Mouse (Mus musculus) forebrain, embryonic 11.5 days (tissue): ENCODE results near the gene C87436. TPM values are rescaled to one million over a fixed set of nuclear protein-coding genes. Genes with fewer than 3 reads are reported as not detected.

Experiments
- ATAC-seq: fragments of 200-750 bp; cut with Nextera tagmentation; replicated peaks from 2 replicates; pipeline ENCODE4 v1.8.0; 2017; ENCODE audit warnings: moderate TSS enrichment; ENCODE audit not compliant: low FRiP score
- DNase-seq: peaks from one replicate; pipeline ENCODE4 v3.0.0-alpha.2; 2017; ENCODE audit warnings: low spot score
- H3K27ac ChIP-seq: fragments of 300-500 bp; sonication (generic); 2 replicates; pipeline ENCODE4 v1.5.1; 2014; ENCODE audit warnings: low read depth, low read length
- H3K27me3 ChIP-seq: fragments of 300-500 bp; sonication (generic); 2 replicates; pipeline ENCODE4 v1.6.1; 2014; ENCODE audit warnings: mild to moderate bottlenecking, low read length, mixed read lengths; ENCODE audit not compliant: control insufficient read depth, insufficient read depth
- H3K36me3 ChIP-seq: fragments of 300-500 bp; sonication (generic); 2 replicates; pipeline ENCODE4 v1.6.1; 2014; ENCODE audit warnings: mild to moderate bottlenecking, low read length, moderate library complexity, mixed read lengths; ENCODE audit not compliant: control insufficient read depth, insufficient read depth
- H3K4me1 ChIP-seq: fragments of 300-500 bp; sonication (generic); replicated peaks from 2 replicates; pipeline ENCODE4 v1.6.1; 2014; ENCODE audit warnings: low read length, mixed read lengths; ENCODE audit not compliant: control insufficient read depth, insufficient read depth
- H3K4me2 ChIP-seq: fragments of 300-500 bp; sonication (generic); 2 replicates; pipeline ENCODE4 v1.6.1; 2014; ENCODE audit warnings: low read depth, mild to moderate bottlenecking, low read length, moderate library complexity, mixed read lengths; ENCODE audit not compliant: severe bottlenecking
- H3K4me3 ChIP-seq: fragments of 300-500 bp; sonication (generic); 2 replicates; pipeline ENCODE4 v1.5.1; 2014; ENCODE audit warnings: low read depth, low read length
- H3K9ac ChIP-seq: fragments of 300-500 bp; sonication (generic); 2 replicates; pipeline ENCODE4 v1.6.1; 2014; ENCODE audit warnings: low read length
- H3K9me3 ChIP-seq: fragments of 300-500 bp; sonication (generic); 2 replicates; pipeline ENCODE4 v1.6.1; 2016; ENCODE audit warnings: low read length, mixed read lengths; ENCODE audit not compliant: control insufficient read depth
- WGBS: fragments of 180-500 bp; shearing (Covaris S2); extraction: QIAGEN DNeasy Blood & Tissue Kit; methylation state at CpG from one replicate; pipeline ENCODE4 v1.1.7; 2014; 5-methylcytosine and 5-hydroxymethylcytosine counted together
- polyA plus RNA-seq: library from polyadenylated mRNA; unstranded; fragments of >200 nt; fragmentation: Nextera tagmentation; extraction: Ambion mirVana; gene quantifications from 2 replicates; pipeline ENCODE4 v1.2.1, GENCODE M21; 2014

Gene C87436
- polyA plus RNA-seq, 1 experiment from 2014 or later, result 28.1 TPM

GRCm38 (mm10) chr6:86439531-86439930, 1.4 kb downstream of the C87436 start:
- Histone ChIP-seq H3K9ac (peak overlapping the region; percentile 86), H3K27me3 (no peaks in the 10 kb centered on the region), H3K27ac (no peak overlapping the region; the same call in 1 of the 2 replicates), H3K4me1 (peaks cover 2% of the 10 kb centered on the region; the same call in 1 of the 2 replicates), H3K4me2 (peak overlapping the region; percentile 81), H3K36me3 (peaks cover 6% of the 10 kb centered on the region; the same call in 1 of the 2 replicates), H3K4me3 (peak overlapping the region; percentile 82), H3K9me3 (no peaks in the 10 kb centered on the region)
- 76% methylated on average over 1 of the region's 1 CpGs for WGBS
- ATAC-seq, result no peak
- DNase-seq, result no peak

DNA sequence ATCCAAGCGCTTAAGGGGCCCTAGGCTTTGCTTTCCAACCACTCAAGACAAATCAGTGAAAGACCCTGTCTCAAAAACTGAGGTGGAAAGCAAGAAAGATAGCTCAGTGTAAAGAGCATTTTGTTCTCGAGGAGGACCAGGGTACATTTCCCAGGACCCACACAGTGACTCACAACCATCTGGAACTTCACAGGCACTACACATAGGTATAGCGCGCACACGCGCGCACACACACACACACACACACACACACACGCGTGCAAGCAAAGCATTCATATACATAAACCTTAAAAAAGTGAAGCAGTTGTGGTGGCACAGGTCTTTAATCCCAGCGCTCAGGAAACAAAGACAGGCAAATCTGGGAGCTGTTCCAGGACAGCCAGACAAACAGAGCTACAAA, 3.4 kb downstream of the C87436 start:
- peaks cover 9% of the 10 kb centered on the region for H3K36me3 ChIP-seq
- H3K27me3 ChIP-seq, result no peaks in the 10 kb centered on the region
- no peaks in the 10 kb centered on the region for H3K9me3 ChIP-seq
- H3K4me3 ChIP-seq, result no peak overlapping the region
- peaks cover 2% of the 10 kb centered on the region; the same call in 1 of the 2 replicates for H3K4me1 ChIP-seq
- no peak overlapping the region for H3K27ac ChIP-seq
- DNase-seq (no peak), ATAC-seq (no peak)
- 97% methylated on average over 10 of the region's 10 CpGs for WGBS
- H3K9ac ChIP-seq, result no peak overlapping the region
- no peak overlapping the region for H3K4me2 ChIP-seq

GRCm38 (mm10) chr6:86445551-86445950, 7.4 kb downstream of the C87436 start:
- ATAC-seq, result no peak
- 94% methylated on average over 18 of the region's 18 CpGs for WGBS
- Histone ChIP-seq H3K27ac (no peak overlapping the region), H3K9ac (no peak overlapping the region), H3K4me2 (no peak overlapping the region), H3K4me3 (no peak overlapping the region), H3K9me3 (no peaks in the 10 kb centered on the region), H3K36me3 (peaks cover 9% of the 10 kb centered on the region), H3K4me1 (no peaks in the 10 kb centered on the region), H3K27me3 (no peaks in the 10 kb centered on the region)
- DNase-seq, result no peak

- Histone ChIP-seq H3K27ac (no peak overlapping the region), H3K9ac (no peak overlapping the region), H3K4me3 (no peak overlapping the region), H3K36me3 (peaks cover 9% of the 10 kb centered on the region), H3K27me3 (no peaks in the 10 kb centered on the region), H3K4me1 (no peaks in the 10 kb centered on the region), H3K4me2 (no peak overlapping the region), H3K9me3 (no peaks in the 10 kb centered on the region)
- WGBS, result 88% methylated on average over 1 of the region's 1 CpGs
- DNase-seq (no peak), ATAC-seq (no peak)
Observed at GRCm38 (mm10) chr6:86446927-86447568, 8.9 kb downstream of the C87436 start.

DNA sequence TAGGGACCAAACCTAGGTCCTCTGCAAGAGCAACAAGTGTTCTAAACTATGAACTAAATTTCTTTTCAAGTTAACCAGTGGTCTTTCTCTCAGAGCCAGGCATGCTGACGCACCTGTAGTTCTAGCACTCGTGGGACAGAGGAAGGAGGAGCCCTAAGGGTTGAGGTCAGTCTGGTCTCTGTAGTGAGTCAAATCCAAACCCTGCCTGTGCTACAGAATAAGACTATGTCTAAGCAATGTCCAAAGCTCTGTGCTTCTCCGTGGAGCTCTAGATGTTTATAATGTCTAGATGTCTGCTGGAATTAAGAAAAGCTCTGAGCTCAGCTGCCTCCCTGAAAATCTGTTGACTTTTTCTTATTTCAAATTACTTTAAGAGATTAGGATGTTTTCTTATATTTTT, 18.6 kb downstream of the C87436 start:
- 91% methylated on average over 3 of the region's 3 CpGs for WGBS
- no peaks in the 10 kb centered on the region for H3K27me3 ChIP-seq
- no peak overlapping the region for H3K4me3 ChIP-seq
- no peaks in the 10 kb centered on the region; the same call in 1 of the 2 replicates for H3K36me3 ChIP-seq
- no peaks in the 10 kb centered on the region for H3K9me3 ChIP-seq
- DNase-seq (no peak), ATAC-seq (no peak)
- no peak overlapping the region for H3K4me2 ChIP-seq
- H3K9ac ChIP-seq, result no peak overlapping the region
- H3K4me1 ChIP-seq, result no peaks in the 10 kb centered on the region
- H3K27ac ChIP-seq, result no peak overlapping the region

GRCm38 (mm10) chr6:86463079-86463478, 24.9 kb downstream of the C87436 start:
- no peak overlapping the region for H3K27ac ChIP-seq
- H3K4me2 ChIP-seq, result no peak overlapping the region
- H3K27me3 ChIP-seq, result no peaks in the 10 kb centered on the region
- H3K4me1 ChIP-seq, result no peaks in the 10 kb centered on the region
- no peaks in the 10 kb centered on the region for H3K36me3 ChIP-seq
- 91% methylated on average over 3 of the region's 3 CpGs for WGBS
- H3K9me3 ChIP-seq, result no peaks in the 10 kb centered on the region
- H3K9ac ChIP-seq, result no peak overlapping the region
- no peak overlapping the region for H3K4me3 ChIP-seq
- no peak for ATAC-seq
- DNase-seq, result no peak

DNA sequence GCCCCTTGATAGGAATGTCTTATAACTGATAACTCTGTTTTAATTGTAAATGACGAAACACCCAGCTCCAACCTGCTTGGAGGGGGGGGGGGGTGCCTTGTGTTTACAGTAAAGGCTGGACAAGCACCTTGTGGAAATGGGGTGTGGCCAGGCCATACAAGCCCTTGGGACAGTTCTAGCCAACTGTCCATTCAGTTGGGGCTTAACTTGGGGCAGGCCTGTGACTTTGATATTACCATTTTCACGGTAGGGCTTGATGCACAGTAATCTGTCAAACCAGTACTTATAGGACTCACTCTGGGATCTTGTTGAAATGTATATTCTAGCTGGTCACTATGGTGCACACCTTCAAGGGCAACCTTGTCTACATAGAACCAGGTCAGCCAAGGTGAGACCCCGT, 33.1 kb downstream of the C87436 start:
- no peak for DNase-seq
- H3K36me3 ChIP-seq, result no peaks in the 10 kb centered on the region
- no peak overlapping the region for H3K4me3 ChIP-seq
- no peak for ATAC-seq
- peak overlapping the region; percentile 39; the same call in 1 of the 2 replicates for H3K4me2 ChIP-seq
- no peaks in the 10 kb centered on the region for H3K27me3 ChIP-seq
- WGBS, result 86% methylated on average over 3 of the region's 3 CpGs
- no peaks in the 10 kb centered on the region for H3K9me3 ChIP-seq
- no peak overlapping the region for H3K27ac ChIP-seq
- H3K4me1 ChIP-seq, result peaks cover 8% of the 10 kb centered on the region
- no peak overlapping the region; the same call in 1 of the 2 replicates for H3K9ac ChIP-seq

GRCm38 (mm10) chr6:86471760-86472099, 33.6 kb downstream of the C87436 start:
- peaks cover 8% of the 10 kb centered on the region for H3K4me1 ChIP-seq
- H3K9me3 ChIP-seq, result no peaks in the 10 kb centered on the region
- 33% methylated on average over 9 of the region's 9 CpGs for WGBS
- peak overlapping the region; percentile 39 for H3K4me2 ChIP-seq
- ATAC-seq (peak; percentile 60), DNase-seq (no peak)
- no peaks in the 10 kb centered on the region for H3K36me3 ChIP-seq
- peak overlapping the region; percentile 14 for H3K4me3 ChIP-seq
- no peaks in the 10 kb centered on the region for H3K27me3 ChIP-seq
- peak overlapping the region; percentile 42; the same call in 1 of the 2 replicates for H3K27ac ChIP-seq
- peak overlapping the region; percentile 44 for H3K9ac ChIP-seq
